Mouse (Mus musculus) neutrophil, adult 83 days (primary cell): ENCODE measurements around the gene Ap5b1. TPM values are rescaled to one million over a fixed set of nuclear protein-coding genes. Genes with fewer than 3 reads are reported as not detected.

Source experiments
- total RNA-seq, 2 experiments: library from RNA; stranded (reverse); gene quantifications; one replicate each; pipeline ENCODE4 v1.2.4; 2023

Ap5b1 gene
- 10 to 100 TPM; 72.1 to 79.9 TPM for total RNA-seq

DNA sequence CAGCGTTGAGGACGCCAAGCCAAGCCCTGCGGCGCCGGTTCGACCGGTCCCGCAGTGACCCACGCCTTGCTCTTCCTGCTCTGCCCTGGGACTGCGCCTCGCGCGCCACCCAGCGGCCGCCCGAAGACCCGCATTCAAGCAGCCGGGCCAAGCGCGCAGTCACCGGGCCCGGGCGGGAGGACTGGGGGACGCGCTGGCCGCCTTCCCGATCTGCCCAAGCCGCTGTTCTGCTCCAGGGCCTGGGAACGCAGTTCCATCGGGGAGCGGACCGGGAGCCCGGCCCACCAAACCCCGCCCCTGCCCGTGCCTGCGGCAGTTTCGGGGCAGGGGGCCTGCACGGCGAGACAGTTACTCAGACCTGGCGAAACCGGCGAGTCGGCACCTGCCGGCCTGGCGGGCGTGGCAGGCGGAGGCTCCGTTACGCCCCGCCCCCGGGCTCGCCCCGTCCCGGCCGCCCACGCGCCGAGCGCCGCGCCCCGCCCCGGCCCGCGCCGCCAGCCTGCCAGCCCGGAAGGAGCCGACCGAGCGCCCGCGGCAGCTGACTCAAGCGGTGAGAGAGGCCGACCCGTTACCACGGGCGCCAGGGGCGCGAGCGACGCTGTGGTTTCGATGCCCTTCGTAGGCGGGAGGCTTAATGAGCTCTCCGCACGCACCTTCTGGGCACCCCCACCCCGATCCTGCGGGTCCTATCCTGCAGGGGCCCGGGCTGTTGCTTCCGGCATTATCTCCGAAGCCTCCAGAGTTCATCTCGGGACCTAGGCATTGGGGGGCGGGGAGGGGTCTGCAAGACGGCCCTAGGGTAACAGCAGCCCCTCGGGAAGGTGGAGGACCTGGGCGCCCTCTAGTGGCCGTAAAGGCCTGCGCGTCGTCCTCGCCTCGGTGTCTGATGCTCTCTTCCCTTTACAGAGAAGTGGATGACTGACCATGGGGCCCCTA is at the start of gene Ap5b1:
Gene Ap5b1 (plus strand): TSS at position 492 of the 936 bp plus-strand sequence.

DNA sequence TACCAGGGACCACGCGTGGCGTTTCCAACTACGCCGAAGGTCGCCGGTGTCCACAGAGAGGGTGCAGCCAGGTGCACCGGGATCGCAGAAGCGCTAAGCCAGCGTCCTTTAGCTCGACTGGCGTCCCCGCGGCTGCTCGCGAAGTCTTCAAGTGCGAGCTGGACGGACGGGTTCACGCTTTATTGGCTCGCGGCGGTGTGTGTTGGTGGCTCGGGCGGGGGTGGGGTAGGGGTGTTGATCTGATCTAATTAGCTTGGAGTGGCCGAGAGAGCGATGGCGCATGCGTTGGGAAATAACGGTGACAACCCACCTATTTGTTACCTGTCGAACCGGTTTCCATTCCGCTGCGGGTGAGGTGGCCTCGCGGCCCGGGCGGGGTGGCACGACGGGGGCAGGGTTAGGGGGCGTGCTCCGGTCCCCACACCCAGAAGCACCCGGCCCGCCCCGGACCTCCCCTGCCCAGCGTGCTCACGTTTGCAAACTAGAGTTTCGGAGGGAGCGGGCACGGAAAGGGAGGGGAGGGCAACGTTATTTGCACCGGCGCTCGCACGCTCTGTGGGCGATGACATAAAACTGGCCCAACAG is 7.3 kb upstream of the Ap5b1 start, which contains the start of gene Ovol1:
Gene Ovol1 (minus strand): TSS at position 190 of the 585 bp plus-strand sequence.

GRCm38 (mm10) chr19:5601752-5602541 is 34.1 kb downstream of the Ap5b1 start, which contains the start of gene Rnaseh2c:
Rnaseh2c (plus strand) TSS chr19:5601873.

GRCm38 (mm10) chr19:5609547-5610404 is 42.0 kb downstream of the Ap5b1 start, which contains the start of gene Kat5:
Kat5 (minus strand) TSS chr19:5610237.

Other genes starting within 250 kb of the Ap5b1 start
- gene Catsper1, start 232.3 kb upstream of the Ap5b1 start, total RNA-seq, result not detected
- gene Cst6, start 218.5 kb upstream of the Ap5b1 start, total RNA-seq, result not detected
- 10 to 100 TPM; 20.3 to 20.6 TPM for gene Eif1ad, start 201.3 kb upstream of the Ap5b1 start, total RNA-seq
- 10 to 100 TPM; 77.5 to 94.0 TPM for gene Banf1, start 200.9 kb upstream of the Ap5b1 start, total RNA-seq
- gene Sart1, start 179.3 kb upstream of the Ap5b1 start, total RNA-seq, result 10 to 100 TPM; 89.1 to 96.6 TPM
- not detected for gene Tsga10ip, start 165.5 kb upstream of the Ap5b1 start, total RNA-seq
- 100 to 1,000 TPM; 104 to 121 TPM for gene Drap1, start 143.0 kb upstream of the Ap5b1 start, total RNA-seq
- gene AI837181, start 142.9 kb upstream of the Ap5b1 start, total RNA-seq, result 10 to 100 TPM; 36.4 to 36.5 TPM
- 10 to 100 TPM; 37.1 to 40.2 TPM for gene Fosl1, start 120.5 kb upstream of the Ap5b1 start, total RNA-seq
- 1 to 10 TPM; 1.6 TPM for gene Ccdc85b, start 110.1 kb upstream of the Ap5b1 start, total RNA-seq
- 10 to 100 TPM; 47.8 to 53.1 TPM for gene Fibp, start 107.4 kb upstream of the Ap5b1 start, total RNA-seq
- gene Ctsw, start 99.5 kb upstream of the Ap5b1 start, total RNA-seq, result not detected
- 1 to 10 TPM in 1 of 2 experiments, under 1 TPM in 1; 0.53 to 1.8 TPM for gene Efemp2, start 94.1 kb upstream of the Ap5b1 start, total RNA-seq
- gene Mus81, start 79.6 kb upstream of the Ap5b1 start, total RNA-seq, result 10 to 100 TPM; 17.1 to 18.7 TPM
- gene Cfl1, start 77.6 kb upstream of the Ap5b1 start, total RNA-seq, result 1,000 to 10,000 TPM; 1,642 to 1,678 TPM
- gene 1700020D05Rik, start 64.2 kb upstream of the Ap5b1 start, total RNA-seq, result 1 to 10 TPM; 1.2 to 1.4 TPM
- 1 to 10 TPM; 6.2 to 6.6 TPM for gene Snx32, start 57.5 kb upstream of the Ap5b1 start, total RNA-seq
- under 1 TPM in 1 of 2 experiments, not detected in 1; 0.18 TPM for gene Ovol1, start 7.4 kb upstream of the Ap5b1 start, total RNA-seq
- gene Rnaseh2c, start 33.8 kb downstream of the Ap5b1 start, total RNA-seq, result 100 to 1,000 TPM; 164 to 169 TPM
- gene Kat5, start 42.2 kb downstream of the Ap5b1 start, total RNA-seq, result 10 to 100 TPM; 63.2 to 72.7 TPM
- 10 to 100 TPM; 72.2 to 81.3 TPM for gene Rela, start 69.5 kb downstream of the Ap5b1 start, total RNA-seq
- gene Sipa1, start 95.7 kb downstream of the Ap5b1 start, total RNA-seq, result 100 to 1,000 TPM; 201 to 208 TPM
- 10 to 100 TPM; 80.6 to 97.7 TPM for gene Map3k11, start 120.7 kb downstream of the Ap5b1 start, total RNA-seq
- gene Pcnx3, start 120.9 kb downstream of the Ap5b1 start, total RNA-seq, result 10 to 100 TPM; 81.9 to 82.5 TPM
- gene Kcnk7, start 136.3 kb downstream of the Ap5b1 start, total RNA-seq, result under 1 TPM in 1 of 2 experiments, not detected in 1; 0.77 TPM
- gene Ehbp1l1, start 158.3 kb downstream of the Ap5b1 start, total RNA-seq, result 100 to 1,000 TPM; 146 to 165 TPM
- gene Fam89b, start 161.6 kb downstream of the Ap5b1 start, total RNA-seq, result 10 to 100 TPM; 54.5 to 58.8 TPM
- 1 to 10 TPM; 2.3 to 3.3 TPM for gene Ltbp3, start 172.9 kb downstream of the Ap5b1 start, total RNA-seq
- gene Scyl1, start 203.4 kb downstream of the Ap5b1 start, total RNA-seq, result 10 to 100 TPM; 48.2 to 54.7 TPM